Mouse (Mus musculus): ENCODE data around the gene Gm13199.

Gene Gm13199

DNA sequence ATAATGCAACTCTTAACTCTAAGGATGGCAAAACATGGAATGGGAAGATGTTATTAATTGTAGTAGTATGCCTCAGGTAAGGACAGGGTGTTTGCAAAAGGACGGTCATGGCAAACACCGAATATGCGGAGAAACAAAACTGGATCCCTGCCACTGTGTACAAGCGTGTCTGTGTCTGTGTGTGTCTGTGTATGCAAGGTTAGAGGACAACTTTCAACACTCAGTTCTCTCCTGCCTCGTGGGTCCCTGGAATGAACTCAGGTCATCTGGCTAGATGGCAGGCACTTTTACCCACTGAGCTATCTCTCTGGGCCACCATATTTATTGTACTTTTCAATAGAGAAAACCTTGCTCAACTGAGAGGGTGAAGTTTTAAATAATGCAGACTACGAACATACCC lies 40.3 kb downstream of the Gm13199 start:
- DNase-seq (ENCODE audit: low read depth, low spot score) = no peak

DNA sequence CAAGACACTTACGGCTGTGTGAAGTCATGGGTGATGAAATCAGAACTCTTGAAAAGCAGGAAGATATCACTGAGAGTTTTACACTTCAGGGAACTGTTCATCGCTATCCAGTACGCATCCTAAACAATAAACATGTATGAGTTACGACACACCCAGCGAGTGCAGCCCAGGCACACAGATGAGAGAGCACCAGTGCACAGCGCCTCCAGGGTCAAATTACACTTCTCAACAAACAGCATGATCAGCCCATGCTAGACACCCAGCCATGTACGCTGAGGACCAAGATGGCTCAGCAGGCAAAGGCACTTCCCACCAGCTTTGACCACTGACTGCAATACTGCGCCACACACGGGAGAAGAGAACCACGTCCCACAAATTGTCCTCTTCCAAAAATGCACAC lies 41.5 kb downstream of the Gm13199 start:
- no peak for DNase-seq (ENCODE audit: low read depth, low spot score)

All from A20 (cell line).